Mouse (Mus musculus): Measurements from ENCODE around the gene C1qtnf1.

DNA sequence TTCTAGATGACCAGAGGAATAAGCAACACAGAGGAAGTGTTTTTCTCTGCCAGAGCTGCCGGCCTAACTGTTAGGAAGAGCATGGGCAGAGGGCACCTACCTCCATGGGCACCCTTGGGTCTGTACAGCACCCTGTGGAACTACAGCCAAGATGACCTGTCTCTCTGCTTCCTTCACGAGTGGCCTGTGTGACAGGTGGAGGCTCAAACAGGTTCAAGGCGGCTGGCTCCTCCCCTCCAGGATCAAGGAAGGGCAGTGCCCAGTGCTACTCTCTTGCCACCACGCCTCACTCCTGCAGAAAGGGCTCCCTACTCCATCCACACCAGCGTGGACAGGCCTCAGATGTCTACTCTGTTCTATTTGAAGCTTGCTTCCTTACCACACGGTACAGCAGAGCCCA lies 12.4 kb upstream of the C1qtnf1 start:
- no peak for TF ChIP-seq CTCF (IDR thresholded peaks at IDR 0.05; ENCODE audit: extremely low read depth, insufficient read depth, insufficient read length, insufficient replicate concordance)
- no peak for TF ChIP-seq POLR2A (IDR thresholded peaks at IDR 0.05; ENCODE audit: low read depth, low read length)

Data from spleen, adult 2 months (tissue).